Comparison of ENCODE assay signal across 8 mouse cellular contexts in the genomic region with DNA sequence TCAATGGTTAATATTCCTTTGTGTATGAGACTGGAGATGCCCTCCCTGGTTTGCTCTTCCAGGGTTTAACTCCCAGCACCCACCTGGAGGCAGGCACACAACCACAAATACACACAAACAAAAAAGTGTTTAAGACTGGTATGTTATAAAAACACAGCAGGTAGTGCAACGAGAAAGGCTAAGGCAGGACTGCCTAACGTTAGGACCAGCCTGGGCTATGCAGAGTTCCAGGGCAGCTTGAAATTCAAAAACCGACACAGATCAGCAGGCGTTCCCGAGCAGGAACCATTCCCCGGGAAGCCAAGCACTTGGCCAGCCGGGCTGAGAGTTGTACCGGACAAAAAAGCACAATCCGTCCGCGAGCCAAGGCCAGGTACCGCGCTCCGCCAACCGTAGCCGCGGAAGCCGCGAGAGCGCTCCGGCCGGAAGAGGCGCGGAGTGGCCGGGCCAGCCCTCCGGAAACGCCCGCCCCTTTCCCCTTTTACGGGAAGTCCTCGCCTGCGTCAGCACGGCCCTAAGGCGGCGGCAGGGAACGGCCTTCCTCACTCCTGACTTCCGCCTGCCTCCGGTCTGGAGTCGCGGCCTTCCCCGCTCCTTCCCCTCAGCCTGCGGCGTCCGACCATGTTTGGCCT. TPM values are rescaled to one million over a fixed set of nuclear protein-coding genes. Genes with fewer than 3 reads are reported as not detected.
DNase-seq lines count a peak whose midpoint lies in the region; ATAC-seq and TF ChIP-seq lines count a peak whose summit lies in the region.

Gene Mcl1 (plus strand): TSS at position 553 of the 632 bp plus-strand sequence.

- H3K27ac ChIP-seq in bone marrow macrophage, adult 2 months (ENCODE audit: insufficient read depth, low read depth, low read length): peak within 1 kb of the TSS; percentile 99
- peak within 1 kb of the TSS; percentile 97 for H3K27ac ChIP-seq in embryonic facial prominence, embryonic 15.5 days (replicated peaks)
- H3K27ac ChIP-seq in kidney, embryonic 14.5 days (ENCODE audit: low read depth, low read length): peak within 1 kb of the TSS; percentile 99
- H3K27ac ChIP-seq in limb, embryonic 14.5 days (replicated peaks; ENCODE audit: low read depth, low read length): peak within 1 kb of the TSS; percentile 99
- H3K27ac ChIP-seq in midbrain, embryonic 16.5 days (ENCODE audit: low read length): peak within 1 kb of the TSS; percentile 99
- H3K27ac ChIP-seq in spleen, adult 2 months (ENCODE audit: insufficient read depth, low read length): peak within 1 kb of the TSS; percentile 99

- under 1% methylated on average over 43 of the region's 43 CpGs for WGBS in embryonic facial prominence, embryonic 15.5 days
- WGBS in kidney, embryonic 14.5 days: under 1% methylated on average over 40 of the region's 43 CpGs
- under 1% methylated on average over 19 of the region's 43 CpGs for WGBS in limb, embryonic 14.5 days
- WGBS in midbrain, embryonic 16.5 days: under 1% methylated on average over 43 of the region's 43 CpGs
- WGBS in spleen, adult 2 months: 0% methylated on average over 43 of the region's 43 CpGs

- H3K9ac ChIP-seq in embryonic facial prominence, embryonic 15.5 days: peak within 1 kb of the TSS; percentile 99
- peak within 1 kb of the TSS; percentile 100 for H3K9ac ChIP-seq in kidney, embryonic 14.5 days (ENCODE audit: low read depth, low read length)
- H3K9ac ChIP-seq in limb, embryonic 14.5 days (ENCODE audit: low read depth, low read length, severe bottlenecking): peak within 1 kb of the TSS; percentile 97
- peak within 1 kb of the TSS; percentile 99 for H3K9ac ChIP-seq in midbrain, embryonic 16.5 days (ENCODE audit: low read depth, low read length)

- peaks cover 45% of the 10 kb centered on the region for H3K4me1 ChIP-seq in bone marrow macrophage, adult 2 months (ENCODE audit: control insufficient read depth, insufficient read depth, low read length)
- peaks cover 41% of the 10 kb centered on the region for H3K4me1 ChIP-seq in embryonic facial prominence, embryonic 15.5 days
- H3K4me1 ChIP-seq in kidney, embryonic 14.5 days (ENCODE audit: control insufficient read depth, insufficient read depth, low read length): peaks cover 23% of the 10 kb centered on the region; the same call in 1 of the 2 replicates
- H3K4me1 ChIP-seq in limb, embryonic 14.5 days (ENCODE audit: control insufficient read depth, insufficient read depth, low read length): peaks cover 26% of the 10 kb centered on the region
- peaks cover 35% of the 10 kb centered on the region for H3K4me1 ChIP-seq in midbrain, embryonic 16.5 days (ENCODE audit: control insufficient read depth, insufficient read depth, low read length)
- H3K4me1 ChIP-seq in spleen, adult 2 months (ENCODE audit: control insufficient read depth, insufficient read depth, insufficient read length): peaks cover 8% of the 10 kb centered on the region

- DNase-seq in A20 (ENCODE audit: low read depth, low spot score): peak; percentile 97
- peak; percentile 95 to 96 for DNase-seq in heart, adult 9 months (ENCODE audit: low spot score in 2 of 2)
- peak; percentile 96 for DNase-seq in limb, embryonic 14.5 days (ENCODE audit: low spot score)
- DNase-seq in spleen, adult 2 months (ENCODE audit: low read depth in 1 of 2, low spot score in 2 of 2): peak; percentile 87 to 96

- ATAC-seq in embryonic facial prominence, embryonic 15.5 days (ENCODE audit: insufficient number of reproducible peaks, low FRiP score, low TSS enrichment, low read depth): peak; percentile 97
- peak; percentile 98 for ATAC-seq in kidney, embryonic 14.5 days (ENCODE audit: low FRiP score, low TSS enrichment)
- peak; percentile 95 for ATAC-seq in limb, embryonic 14.5 days (ENCODE audit: low FRiP score, low read depth)
- ATAC-seq in midbrain, embryonic 16.5 days: peak; percentile 98

- no peaks in the 10 kb centered on the region for H3K9me3 ChIP-seq in embryonic facial prominence, embryonic 15.5 days (replicated peaks)
- no peaks in the 10 kb centered on the region for H3K9me3 ChIP-seq in kidney, embryonic 14.5 days (ENCODE audit: control insufficient read depth, low read length)
- H3K9me3 ChIP-seq in limb, embryonic 14.5 days (ENCODE audit: control insufficient read depth, low read length): no peaks in the 10 kb centered on the region
- H3K9me3 ChIP-seq in midbrain, embryonic 16.5 days (replicated peaks; ENCODE audit: control insufficient read depth, low read length, poor library complexity, severe bottlenecking): no peaks in the 10 kb centered on the region

- peak within 1 kb of the TSS; percentile 69 for H3K4me2 ChIP-seq in embryonic facial prominence, embryonic 15.5 days (replicated peaks)
- H3K4me2 ChIP-seq in kidney, embryonic 14.5 days (replicated peaks; ENCODE audit: low read depth, low read length): peak within 1 kb of the TSS; percentile 93
- peak within 1 kb of the TSS; percentile 90 for H3K4me2 ChIP-seq in limb, embryonic 14.5 days (replicated peaks; ENCODE audit: low read depth, low read length, severe bottlenecking)
- peak within 1 kb of the TSS; percentile 98 for H3K4me2 ChIP-seq in midbrain, embryonic 16.5 days (ENCODE audit: low read length)

- H3K36me3 ChIP-seq in embryonic facial prominence, embryonic 15.5 days: peaks cover 19% of the 10 kb centered on the region
- H3K36me3 ChIP-seq in kidney, embryonic 14.5 days (ENCODE audit: control insufficient read depth, insufficient read depth, low read length): peaks cover 32% of the 10 kb centered on the region
- H3K36me3 ChIP-seq in limb, embryonic 14.5 days (ENCODE audit: control insufficient read depth, insufficient read depth, low read length): peaks cover 30% of the 10 kb centered on the region
- no peaks in the 10 kb centered on the region for H3K36me3 ChIP-seq in midbrain, embryonic 16.5 days (ENCODE audit: control insufficient read depth, insufficient read depth, low read length)
- H3K36me3 ChIP-seq in spleen, adult 2 months (ENCODE audit: control insufficient read depth, insufficient read depth, low read length): peaks cover 29% of the 10 kb centered on the region

- TF ChIP-seq CTCF in bone marrow macrophage, adult 2 months (IDR thresholded peaks at IDR 0.05; ENCODE audit: low read depth, low read length): no peak
- no peak for TF ChIP-seq CTCF in spleen, adult 2 months (IDR thresholded peaks at IDR 0.05; ENCODE audit: extremely low read depth, insufficient read depth, insufficient read length, insufficient replicate concordance)

- H3K27me3 ChIP-seq in embryonic facial prominence, embryonic 15.5 days: no peaks in the 10 kb centered on the region
- no peaks in the 10 kb centered on the region for H3K27me3 ChIP-seq in kidney, embryonic 14.5 days (ENCODE audit: control insufficient read depth, insufficient read depth, low read length)
- H3K27me3 ChIP-seq in limb, embryonic 14.5 days (ENCODE audit: control insufficient read depth, insufficient read depth, low read length): no peaks in the 10 kb centered on the region
- H3K27me3 ChIP-seq in midbrain, embryonic 16.5 days (ENCODE audit: control insufficient read depth, insufficient read depth, low read depth, low read length): no peaks in the 10 kb centered on the region
- no peaks in the 10 kb centered on the region for H3K27me3 ChIP-seq in spleen, adult 2 months (ENCODE audit: control insufficient read depth, insufficient read depth, low read length)

- peak within 1 kb of the TSS; percentile 97 for H3K4me3 ChIP-seq in bone marrow macrophage, adult 2 months (ENCODE audit: insufficient read depth, low read length)
- peak within 1 kb of the TSS; percentile 93 for H3K4me3 ChIP-seq in embryonic facial prominence, embryonic 15.5 days (replicated peaks)
- H3K4me3 ChIP-seq in kidney, embryonic 14.5 days (ENCODE audit: low read length): peak within 1 kb of the TSS; percentile 99
- H3K4me3 ChIP-seq in limb, embryonic 14.5 days (replicated peaks; ENCODE audit: low read length): peak within 1 kb of the TSS; percentile 72
- H3K4me3 ChIP-seq in midbrain, embryonic 16.5 days (ENCODE audit: low read depth, low read length): peak within 1 kb of the TSS; percentile 97
- peak within 1 kb of the TSS; percentile 90 for H3K4me3 ChIP-seq in spleen, adult 2 months (ENCODE audit: extremely low read depth, insufficient read depth, insufficient read length)

- peak; percentile 84; the same call in 1 of the 2 replicates for TF ChIP-seq POLR2A in bone marrow macrophage, adult 2 months (IDR thresholded peaks at IDR 0.05; ENCODE audit: borderline replicate concordance, low read depth, low read length)
- peak; percentile 98 for TF ChIP-seq POLR2A in limb, embryonic 14.5 days (IDR thresholded peaks at IDR 0.05; ENCODE audit: borderline replicate concordance, extremely low read depth, insufficient read depth, insufficient read length)
- TF ChIP-seq POLR2A in spleen, adult 2 months (IDR thresholded peaks at IDR 0.05; ENCODE audit: low read depth, low read length): peak; percentile 99

RNA-seq across cellular contexts. Expression of gene Mcl1, which starts in this region (rescaled TPM):
- polyA plus RNA-seq in bone marrow macrophage, adult 2 months (2012; ENCODE audit: insufficient read depth, insufficient read length, missing spikeins): 565 and 578 TPM in 2 replicates
- 51.8 and 55.4 TPM in 2 replicates for polyA plus RNA-seq in embryonic facial prominence, embryonic 15.5 days (2015; fragmentation: Nextera tagmentation; extraction: Ambion mirVana)
- 47.4 and 76.1 TPM in 2 replicates for polyA plus RNA-seq in kidney, embryonic 14.5 days (2014; fragmentation: Nextera tagmentation; extraction: Ambion mirVana)
- 64.5 and 72.1 TPM in 2 replicates for polyA plus RNA-seq in limb, embryonic 14.5 days (2012; rRNA removed)
- 67.8 and 73.5 TPM in 2 replicates for polyA plus RNA-seq in limb, embryonic 14.5 days (2014; fragmentation: Nextera tagmentation; extraction: Ambion mirVana)
- 37.9 and 43.1 TPM in 2 replicates for polyA plus RNA-seq in midbrain, embryonic 16.5 days (2015; fragmentation: Nextera tagmentation; extraction: Ambion mirVana)
- 169 and 276 TPM in 2 replicates for polyA plus RNA-seq in spleen, adult 2 months (2012; rRNA removed)

Comparison
In these comparisons a context has a peak if more than half of its experiments do, and no peak if none do; other contexts are left out.
1. Peak in every context shown above with its lines: DNase-seq, ATAC-seq, H3K4me3 ChIP-seq and H3K27ac ChIP-seq.